ENCODE assay signal across 24 mouse cellular contexts in the genomic region with DNA sequence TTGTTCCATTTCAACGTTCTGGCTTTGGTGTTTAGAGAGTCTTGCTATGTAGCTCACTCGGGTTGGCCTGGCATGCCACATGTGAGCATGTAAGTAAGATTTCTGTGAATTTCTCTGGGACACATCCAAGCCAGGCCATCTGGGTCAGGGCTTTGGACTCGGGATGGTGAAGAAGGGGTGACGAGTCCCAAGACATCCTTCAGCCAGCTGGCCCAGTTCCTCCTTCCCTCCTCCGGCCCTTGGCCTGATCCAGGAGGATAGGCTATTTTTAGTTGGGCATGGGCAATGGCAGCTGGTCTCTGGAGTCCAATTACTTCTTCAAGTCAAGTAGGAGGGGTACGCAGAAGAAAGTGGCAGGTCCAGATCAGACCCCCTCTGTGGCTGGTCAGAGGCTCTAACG. TPM values are rescaled to one million over a fixed set of nuclear protein-coding genes. Genes with fewer than 3 reads are reported as not detected.
DNase-seq lines count a peak whose midpoint lies in the region; ATAC-seq and TF ChIP-seq lines count a peak whose summit lies in the region.
"Had no signal": no experiment of that assay in that cellular context is flagged by ENCODE, and none has a peak within 500 bp of the region (broad histone marks: within the 10 kb centered on the region; RNA-seq: fewer than 3 reads in every experiment).

No protein-coding gene starts in this region.

- H3K36me3 ChIP-seq in midbrain, postnatal 0 days (ENCODE audit: insufficient read depth, low read length): no peaks in the 10 kb centered on the region
- H3K36me3 ChIP-seq: intestine, embryonic 15.5 days; midbrain, embryonic 15.5 days; stomach, embryonic 15.5 days had no signal

- WGBS in midbrain, postnatal 0 days: 85% methylated on average over 7 of the region's 7 CpGs

- DNase-seq in cerebellum, postnatal 10 days: peak; percentile 64 to 67
- DNase-seq in cerebellum, adult 11-12 months: no peak
- peak; percentile 25 for DNase-seq in NIH3T3 (ENCODE audit: low read depth)
- DNase-seq in gastrocnemius, postnatal 36 days: peak; percentile 49 to 67
- DNase-seq in midbrain, postnatal 0 days (ENCODE audit: low spot score): no peak
- no peak for DNase-seq in adrenal gland, postnatal 4 days (ENCODE audit: low spot score in 2 of 2)
- DNase-seq: adrenal gland, postnatal 36 days; forebrain, postnatal 0 days; kidney, postnatal 25 days; lung, postnatal 4 days; right cerebral cortex, postnatal 4 days had no signal

- H3K9ac ChIP-seq in midbrain, postnatal 0 days (replicated peaks; ENCODE audit: low read length, poor library complexity, severe bottlenecking): no peak overlapping the region
- H3K9ac ChIP-seq: forebrain, postnatal 0 days; intestine, embryonic 15.5 days; midbrain, embryonic 15.5 days; stomach, embryonic 15.5 days had no signal

- H3K4me3 ChIP-seq in midbrain, postnatal 0 days (ENCODE audit: low read depth, low read length): no peak overlapping the region
- H3K4me3 ChIP-seq: embryonic facial prominence, embryonic 10.5 days; forebrain, embryonic 10.5 days; intestine, embryonic 15.5 days; layer of hippocampus, adult 2 months; midbrain, embryonic 15.5 days; stomach, embryonic 15.5 days had no signal

- H3K27ac ChIP-seq in midbrain, postnatal 0 days (ENCODE audit: low read depth, low read length): no peak overlapping the region
- H3K27ac ChIP-seq: embryonic facial prominence, embryonic 10.5 days; forebrain, embryonic 10.5 days; intestine, embryonic 15.5 days; layer of hippocampus, adult 2 months; midbrain, embryonic 15.5 days; stomach, embryonic 15.5 days had no signal

- no peaks in the 10 kb centered on the region for H3K27me3 ChIP-seq in midbrain, postnatal 0 days (ENCODE audit: insufficient read depth, low read length)
- H3K27me3 ChIP-seq: intestine, embryonic 15.5 days; midbrain, embryonic 15.5 days; stomach, embryonic 15.5 days had no signal

- no peak for TF ChIP-seq CTCF in midbrain, postnatal 0 days (IDR thresholded peaks at IDR 0.05)

- H3K4me1 ChIP-seq in midbrain, postnatal 0 days (ENCODE audit: insufficient read depth, low read length): no peaks in the 10 kb centered on the region
- H3K4me1 ChIP-seq: embryonic facial prominence, embryonic 10.5 days; intestine, embryonic 15.5 days; midbrain, embryonic 15.5 days; stomach, embryonic 15.5 days had no signal

- intact Hi-C loops in gastrocnemius, postnatal 36 days (cut with DNase I): no loop called here

- H3K4me2 ChIP-seq in midbrain, postnatal 0 days (ENCODE audit: low read depth, low read length, poor library complexity, severe bottlenecking): no peak overlapping the region
- H3K4me2 ChIP-seq: intestine, embryonic 15.5 days; midbrain, embryonic 15.5 days; stomach, embryonic 15.5 days had no signal

- 0 out of 2 replicates have a peak, but pooled peaks have one; percentile 5 for ATAC-seq in erythroblast, adult 5-6 weeks (replicated peaks; ENCODE audit: low FRiP score, poor library complexity, severe bottlenecking)
- ATAC-seq in midbrain, postnatal 0 days (ENCODE audit: low FRiP score): no peak
- ATAC-seq: CD4-positive, CD25-positive, alpha-beta regulatory T cell, adult 4 months; forebrain, postnatal 0 days; hindbrain, embryonic 16.5 days; intestine, embryonic 15.5 days; midbrain, embryonic 15.5 days had no signal

- no peaks in the 10 kb centered on the region for H3K9me3 ChIP-seq in midbrain, postnatal 0 days (ENCODE audit: low read length)
- H3K9me3 ChIP-seq: embryonic facial prominence, embryonic 10.5 days; forebrain, embryonic 10.5 days; intestine, embryonic 15.5 days; midbrain, embryonic 15.5 days; stomach, embryonic 15.5 days had no signal

RNA-seq across cellular contexts. Expression of a gene that starts 1.0 kb away (rescaled TPM):
- total RNA-seq in erythroblast, adult 5-6 weeks (2015; ENCODE audit: low replicate concordance): not detected in 2 replicates
- total RNA-seq in erythroblast, adult 5-6 weeks (2017; ENCODE audit: low replicate concordance): not detected in 2 replicates
- over 10,000 TPM; 16,945 to 17,744 TPM for total RNA-seq in gastrocnemius, postnatal 36 days (2021)
- total RNA-seq in midbrain, postnatal 0 days (2014; rRNA removed): not detected in 2 replicates
- polyA plus RNA-seq in midbrain, postnatal 0 days (2015; fragmentation: Nextera tagmentation; extraction: Ambion mirVana): 0.31 and 0.62 TPM in 2 replicates
- total RNA-seq in adrenal gland, postnatal 4 days (2021): 100 to 1,000 TPM in 1 of 2 experiments, 10 to 100 TPM in 1; 94.0 to 231 TPM
- total RNA-seq: common myeloid progenitor, adult 5-6 weeks; layer of hippocampus, adult 2 months; layer of hippocampus, postnatal 25 days; megakaryocyte-erythroid progenitor cell, adult 5-6 weeks had no signal
- polyA plus RNA-seq: CD4-positive, CD25-positive, alpha-beta regulatory T cell, adult 4 months; embryonic facial prominence, embryonic 10.5 days; forebrain, embryonic 10.5 days; liver, adult 2 months; midbrain, embryonic 15.5 days had no signal

RNA-seq across cellular contexts. Expression of a gene that starts 6.8 kb away (rescaled TPM):
- 2.1 and 2.9 TPM in 2 replicates for total RNA-seq in erythroblast, adult 5-6 weeks (2015; ENCODE audit: low replicate concordance)
- 0.43 and 0.98 TPM in 2 replicates for total RNA-seq in erythroblast, adult 5-6 weeks (2017; ENCODE audit: low replicate concordance)
- total RNA-seq in gastrocnemius, postnatal 36 days (2021): 10 to 100 TPM; 18.1 to 20.8 TPM
- total RNA-seq in midbrain, postnatal 0 days (2014; rRNA removed): 80.8 and 100 TPM in 2 replicates
- polyA plus RNA-seq in midbrain, postnatal 0 days (2015; fragmentation: Nextera tagmentation; extraction: Ambion mirVana): 50.8 and 54.1 TPM in 2 replicates
- 10 to 100 TPM; 40.5 to 42.9 TPM for total RNA-seq in adrenal gland, postnatal 4 days (2021)

RNA-seq across cellular contexts. Expression of a gene that starts 9.1 kb away (rescaled TPM):
- 268 and 318 TPM in 2 replicates for total RNA-seq in erythroblast, adult 5-6 weeks (2015; ENCODE audit: low replicate concordance)
- 123 and 215 TPM in 2 replicates for total RNA-seq in erythroblast, adult 5-6 weeks (2017; ENCODE audit: low replicate concordance)
- total RNA-seq in gastrocnemius, postnatal 36 days (2021): 1 to 10 TPM; 1.0 to 1.4 TPM
- 14.6 and 38.5 TPM in 2 replicates for total RNA-seq in midbrain, postnatal 0 days (2014; rRNA removed)
- polyA plus RNA-seq in midbrain, postnatal 0 days (2015; fragmentation: Nextera tagmentation; extraction: Ambion mirVana): 18.1 and 18.4 TPM in 2 replicates
- 10 to 100 TPM; 48.4 to 64.6 TPM for total RNA-seq in adrenal gland, postnatal 4 days (2021)

RNA-seq across cellular contexts. Expression of a gene that starts 25.9 kb away (rescaled TPM):
- total RNA-seq in erythroblast, adult 5-6 weeks (2015; ENCODE audit: low replicate concordance): 9.6 and 10.0 TPM in 2 replicates
- 15.8 and 20.8 TPM in 2 replicates for total RNA-seq in erythroblast, adult 5-6 weeks (2017; ENCODE audit: low replicate concordance)
- total RNA-seq in gastrocnemius, postnatal 36 days (2021): 1 to 10 TPM; 6.9 to 8.6 TPM
- total RNA-seq in midbrain, postnatal 0 days (2014; rRNA removed): 24.2 and 25.8 TPM in 2 replicates
- 17.5 and 19.7 TPM in 2 replicates for polyA plus RNA-seq in midbrain, postnatal 0 days (2015; fragmentation: Nextera tagmentation; extraction: Ambion mirVana)
- 10 to 100 TPM; 30.1 to 31.3 TPM for total RNA-seq in adrenal gland, postnatal 4 days (2021)

RNA-seq across cellular contexts. Expression of a gene that starts 26.1 kb away (rescaled TPM):
- 0.58 and 1.9 TPM in 2 replicates for total RNA-seq in erythroblast, adult 5-6 weeks (2015; ENCODE audit: low replicate concordance)
- total RNA-seq in erythroblast, adult 5-6 weeks (2017; ENCODE audit: low replicate concordance): 2.0 and 4.5 TPM in 2 replicates
- 1 to 10 TPM; 1.2 TPM for total RNA-seq in gastrocnemius, postnatal 36 days (2021)
- total RNA-seq in midbrain, postnatal 0 days (2014; rRNA removed): 6.4 and 7.7 TPM in 2 replicates
- 5.5 and 7.4 TPM in 2 replicates for polyA plus RNA-seq in midbrain, postnatal 0 days (2015; fragmentation: Nextera tagmentation; extraction: Ambion mirVana)
- total RNA-seq in adrenal gland, postnatal 4 days (2021): 1 to 10 TPM; 3.8 to 4.5 TPM

Comparison
In these comparisons a context has a peak if more than half of its experiments do, and no peak if none do; other contexts are left out.
1. DNase-seq: peak in cerebellum, postnatal 10 days (2 of 2), NIH3T3 (single experiment) and gastrocnemius, postnatal 36 days (2 of 2); none in cerebellum, adult 11-12 months (single experiment), midbrain, postnatal 0 days (single experiment) and adrenal gland, postnatal 4 days (0 of 2).
2. RNA of a gene that starts 1.0 kb away (total RNA-seq): 16,945 to 17,744 TPM in gastrocnemius, postnatal 36 days and 94.0 to 231 TPM in adrenal gland, postnatal 4 days; not detected in midbrain, postnatal 0 days and not detected in erythroblast, adult 5-6 weeks; every median in the first group is over 10 times any median in the second.
3. RNA of a gene that starts 6.8 kb away (total RNA-seq): 80.8 to 100 TPM in midbrain, postnatal 0 days, 40.5 to 42.9 TPM in adrenal gland, postnatal 4 days and 18.1 to 20.8 TPM in gastrocnemius, postnatal 36 days; 0.43 to 2.9 TPM in erythroblast, adult 5-6 weeks; every median in the first group is over 4 times any median in the second.